Mouse (Mus musculus): ENCODE measurements around the gene 9130213A22Rik. TPM values are rescaled to one million over a fixed set of nuclear protein-coding genes. Genes with fewer than 3 reads are reported as not detected.

9130213A22Rik gene
- polyA plus RNA-seq (2016; fragmentation: Nextera tagmentation; extraction: Ambion mirVana), result not detected in 2 replicates

GRCm38 (mm10) chr11:69122336-69122951, at the start of gene 9130213A22Rik:
TSS of gene 9130213A22Rik (minus strand) at chr11:69122589.
- Histone ChIP-seq H3K36me3 (no peaks in the 10 kb centered on the region), H3K9me3 (no peaks in the 10 kb centered on the region), H3K4me1 (peaks cover 40% of the 10 kb centered on the region), H3K4me3 (peak within 1 kb of the TSS; percentile 79), H3K4me2 (replicated peaks) (peak within 1 kb of the TSS; percentile 97), H3K9ac (peak within 1 kb of the TSS; percentile 62), H3K27ac (peak within 1 kb of the TSS; percentile 50), H3K27me3 (replicated peaks) (peaks cover 17% of the 10 kb centered on the region; the same call in 1 of the 2 replicates)
- under 1% methylated on average over 66 of the region's 66 CpGs for WGBS
- peak; percentile 70 for ATAC-seq (ENCODE audit: low FRiP score, low read depth)

GRCm38 (mm10) chr11:69171626-69172025, 49.2 kb upstream of the 9130213A22Rik start:
- WGBS, result 33% methylated on average over 7 of the region's 7 CpGs
- ATAC-seq (ENCODE audit: low FRiP score, low read depth), result no peak
- no peaks in the 10 kb centered on the region for H3K4me1 ChIP-seq
- H3K4me2 ChIP-seq (replicated peaks), result no peak overlapping the region
- no peaks in the 10 kb centered on the region for H3K36me3 ChIP-seq
- no peak overlapping the region for H3K4me3 ChIP-seq
- H3K9ac ChIP-seq, result no peak overlapping the region
- H3K27me3 ChIP-seq (replicated peaks), result peaks cover 4% of the 10 kb centered on the region; the same call in 1 of the 2 replicates
- no peak overlapping the region for H3K27ac ChIP-seq
- H3K9me3 ChIP-seq, result no peaks in the 10 kb centered on the region

GRCm38 (mm10) chr11:69169313-69169712, 46.9 kb upstream of the 9130213A22Rik start:
- peaks cover 4% of the 10 kb centered on the region; the same call in 1 of the 2 replicates for H3K27me3 ChIP-seq (replicated peaks)
- H3K4me1 ChIP-seq, result no peaks in the 10 kb centered on the region
- no peaks in the 10 kb centered on the region for H3K36me3 ChIP-seq
- ATAC-seq (ENCODE audit: low FRiP score, low read depth), result no peak
- H3K9ac ChIP-seq, result no peak overlapping the region
- no peaks in the 10 kb centered on the region for H3K9me3 ChIP-seq
- H3K4me3 ChIP-seq, result no peak overlapping the region
- H3K27ac ChIP-seq, result no peak overlapping the region
- WGBS, result 93% methylated on average over 12 of the region's 12 CpGs
- no peak overlapping the region for H3K4me2 ChIP-seq (replicated peaks)

GRCm38 (mm10) chr11:69156800-69157199, 34.4 kb upstream of the 9130213A22Rik start, which contains the start of gene Alox12b:
TSS of gene Alox12b (plus strand) at chr11:69156989.
- no peaks in the 10 kb centered on the region for H3K9me3 ChIP-seq
- 5% methylated on average over 18 of the region's 18 CpGs for WGBS
- H3K27me3 ChIP-seq (replicated peaks), result peaks cover 21% of the 10 kb centered on the region
- peak within 1 kb of the TSS; percentile 17; the same call in 1 of the 2 replicates for H3K4me3 ChIP-seq
- peaks cover 8% of the 10 kb centered on the region for H3K4me1 ChIP-seq
- H3K27ac ChIP-seq, result no peak within 1 kb of the TSS
- ATAC-seq (ENCODE audit: low FRiP score, low read depth), result peak; percentile 56; the same call in 1 of the 2 replicates
- peak within 1 kb of the TSS; percentile 54 for H3K4me2 ChIP-seq (replicated peaks)
- no peaks in the 10 kb centered on the region for H3K36me3 ChIP-seq
- H3K9ac ChIP-seq, result 0 out of 2 replicates have a peak within 1 kb of the TSS, but pooled peaks have one; percentile 33

GRCm38 (mm10) chr11:69155351-69155750, 33.0 kb upstream of the 9130213A22Rik start:
- H3K27me3 ChIP-seq (replicated peaks), result peaks cover 26% of the 10 kb centered on the region
- WGBS, result 57% methylated on average over 1 of the region's 1 CpGs

GRCm38 (mm10) chr11:69153831-69154230, 31.4 kb upstream of the 9130213A22Rik start:
- no peak overlapping the region for H3K9ac ChIP-seq
- H3K36me3 ChIP-seq, result no peaks in the 10 kb centered on the region
- H3K9me3 ChIP-seq, result no peaks in the 10 kb centered on the region
- H3K4me1 ChIP-seq, result peaks cover 11% of the 10 kb centered on the region
- H3K4me3 ChIP-seq, result no peak overlapping the region
- H3K4me2 ChIP-seq (replicated peaks), result no peak overlapping the region
- no peak overlapping the region for H3K27ac ChIP-seq
- WGBS, result 86% methylated on average over 8 of the region's 8 CpGs
- peaks cover 26% of the 10 kb centered on the region for H3K27me3 ChIP-seq (replicated peaks)
- no peak for ATAC-seq (ENCODE audit: low FRiP score, low read depth)

More at GRCm38 (mm10) chr11:69155351-69155750, 33.0 kb upstream of the 9130213A22Rik start:
- Histone ChIP-seq H3K9me3 (no peaks in the 10 kb centered on the region), H3K27ac (no peak overlapping the region), H3K4me2 (replicated peaks) (no peak overlapping the region), H3K4me3 (no peak overlapping the region), H3K4me1 (peaks cover 11% of the 10 kb centered on the region), H3K9ac (no peak overlapping the region), H3K36me3 (no peaks in the 10 kb centered on the region)
- no peak for ATAC-seq (ENCODE audit: low FRiP score, low read depth)

GRCm38 (mm10) chr11:69151004-69151403, 28.6 kb upstream of the 9130213A22Rik start:
- WGBS, result 66% methylated on average over 6 of the region's 6 CpGs

GRCm38 (mm10) chr11:69150444-69150843, 28.1 kb upstream of the 9130213A22Rik start:
- no peaks in the 10 kb centered on the region for H3K36me3 ChIP-seq
- 0 out of 2 replicates have a peak, but pooled peaks cover 4% of the 10 kb centered on the region for H3K4me1 ChIP-seq
- WGBS, result 12% methylated on average over 7 of the region's 7 CpGs
- H3K4me2 ChIP-seq (replicated peaks), result peak overlapping the region; percentile 36
- H3K27me3 ChIP-seq (replicated peaks), result 0 out of 2 replicates have a peak, but pooled peaks cover 7% of the 10 kb centered on the region
- no peaks in the 10 kb centered on the region for H3K9me3 ChIP-seq
- H3K4me3 ChIP-seq, result peak overlapping the region; percentile 5; the same call in 1 of the 2 replicates
- H3K27ac ChIP-seq, result no peak overlapping the region
- 0 out of 2 replicates have a peak overlapping the region, but pooled peaks have one; percentile 26 for H3K9ac ChIP-seq
- no peak for ATAC-seq (ENCODE audit: low FRiP score, low read depth)

More at GRCm38 (mm10) chr11:69151004-69151403, 28.6 kb upstream of the 9130213A22Rik start:
- 0 out of 2 replicates have a peak, but pooled peaks cover 9% of the 10 kb centered on the region for H3K27me3 ChIP-seq (replicated peaks)
- H3K4me1 ChIP-seq, result 0 out of 2 replicates have a peak, but pooled peaks cover 4% of the 10 kb centered on the region
- H3K4me3 ChIP-seq, result no peak overlapping the region
- H3K27ac ChIP-seq, result no peak overlapping the region
- H3K4me2 ChIP-seq (replicated peaks), result peak overlapping the region; percentile 36
- no peak overlapping the region for H3K9ac ChIP-seq
- no peaks in the 10 kb centered on the region for H3K36me3 ChIP-seq
- H3K9me3 ChIP-seq, result no peaks in the 10 kb centered on the region
- ATAC-seq (ENCODE audit: low FRiP score, low read depth), result no peak

GRCm38 (mm10) chr11:69149728-69150127, 27.3 kb upstream of the 9130213A22Rik start:
- Histone ChIP-seq H3K4me3 (no peak overlapping the region), H3K36me3 (no peaks in the 10 kb centered on the region), H3K4me1 (0 out of 2 replicates have a peak, but pooled peaks cover 4% of the 10 kb centered on the region), H3K9me3 (no peaks in the 10 kb centered on the region), H3K27me3 (replicated peaks) (0 out of 2 replicates have a peak, but pooled peaks cover 5% of the 10 kb centered on the region), H3K4me2 (replicated peaks) (no peak overlapping the region), H3K9ac (no peak overlapping the region), H3K27ac (no peak overlapping the region)
- no peak for ATAC-seq (ENCODE audit: low FRiP score, low read depth)
- WGBS, result 80% methylated on average over 6 of the region's 6 CpGs

- Histone ChIP-seq H3K4me2 (replicated peaks) (no peak overlapping the region), H3K27me3 (replicated peaks) (0 out of 2 replicates have a peak, but pooled peaks cover 5% of the 10 kb centered on the region), H3K9ac (no peak overlapping the region), H3K4me3 (no peak overlapping the region), H3K9me3 (no peaks in the 10 kb centered on the region), H3K27ac (no peak overlapping the region), H3K36me3 (no peaks in the 10 kb centered on the region), H3K4me1 (0 out of 2 replicates have a peak, but pooled peaks cover 4% of the 10 kb centered on the region)
- no peak for ATAC-seq (ENCODE audit: low FRiP score, low read depth)
- 92% methylated on average over 5 of the region's 5 CpGs for WGBS
Measured at GRCm38 (mm10) chr11:69148451-69148960, 26.1 kb upstream of the 9130213A22Rik start.

GRCm38 (mm10) chr11:69147546-69147945, 25.2 kb upstream of the 9130213A22Rik start:
- H3K27me3 ChIP-seq (replicated peaks), result 0 out of 2 replicates have a peak, but pooled peaks cover 5% of the 10 kb centered on the region
- no peak overlapping the region for H3K4me2 ChIP-seq (replicated peaks)
- WGBS, result 82% methylated on average over 7 of the region's 7 CpGs
- no peak overlapping the region for H3K4me3 ChIP-seq
- 0 out of 2 replicates have a peak, but pooled peaks cover 4% of the 10 kb centered on the region for H3K4me1 ChIP-seq
- no peak overlapping the region for H3K27ac ChIP-seq
- ATAC-seq (ENCODE audit: low FRiP score, low read depth), result no peak
- no peaks in the 10 kb centered on the region for H3K36me3 ChIP-seq
- H3K9me3 ChIP-seq, result no peaks in the 10 kb centered on the region
- H3K9ac ChIP-seq, result no peak overlapping the region

GRCm38 (mm10) chr11:69135361-69135760, 13.0 kb upstream of the 9130213A22Rik start:
- WGBS, result 90% methylated on average over 6 of the region's 6 CpGs
- no peak for ATAC-seq (ENCODE audit: low FRiP score, low read depth)

More at GRCm38 (mm10) chr11:69135361-69135760, 13.0 kb upstream of the 9130213A22Rik start:
- H3K4me1 ChIP-seq, result peaks cover 8% of the 10 kb centered on the region
- no peak overlapping the region for H3K4me2 ChIP-seq (replicated peaks)
- no peak overlapping the region for H3K9ac ChIP-seq
- H3K27me3 ChIP-seq (replicated peaks), result peaks cover 7% of the 10 kb centered on the region; the same call in 1 of the 2 replicates
- no peaks in the 10 kb centered on the region for H3K9me3 ChIP-seq
- no peak overlapping the region for H3K27ac ChIP-seq
- H3K4me3 ChIP-seq, result no peak overlapping the region
- H3K36me3 ChIP-seq, result no peaks in the 10 kb centered on the region
